Mouse (Mus musculus) monocyte, adult 59 days (primary cell): Measurements from ENCODE around the gene Usp11. TPM values are rescaled to one million over a fixed set of nuclear protein-coding genes. Genes with fewer than 3 reads are reported as not detected.

Experiments used
- total RNA-seq, 2 experiments: library from RNA; stranded (reverse); gene quantifications; one replicate each; pipeline ENCODE4 v1.2.4; 2023

Usp11 gene
- 1 to 10 TPM; 3.3 to 4.1 TPM for total RNA-seq

DNA sequence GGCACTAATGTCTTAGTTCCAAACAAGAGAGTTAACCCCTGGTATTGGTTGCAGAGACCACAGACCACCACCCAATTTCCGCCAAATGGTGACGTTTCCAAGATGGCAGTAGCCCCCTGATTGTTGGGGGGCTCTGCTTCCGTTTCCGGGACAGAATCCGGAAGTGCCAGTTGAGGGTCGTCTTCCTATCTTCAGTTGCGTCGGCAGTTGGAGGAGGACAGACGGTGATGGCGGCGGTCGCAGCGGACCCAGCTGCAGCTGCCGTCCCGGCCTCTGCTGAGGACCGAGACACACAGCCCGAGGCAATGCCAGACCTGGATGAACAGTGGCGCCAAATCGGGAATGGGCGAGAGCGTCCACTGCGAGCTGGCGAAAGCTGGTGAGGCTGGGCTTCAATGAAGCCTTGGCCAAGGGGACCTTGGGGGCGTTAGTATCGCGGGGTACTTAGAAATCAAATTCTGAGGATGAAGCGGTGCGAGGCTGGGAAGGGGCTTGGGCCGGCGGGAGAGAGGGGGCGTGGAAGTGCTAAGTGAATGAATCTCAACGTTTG lies at the start of gene Usp11:
Gene Usp11, plus strand, starts transcription at position 166 of the 550 bp plus-strand sequence.

DNA sequence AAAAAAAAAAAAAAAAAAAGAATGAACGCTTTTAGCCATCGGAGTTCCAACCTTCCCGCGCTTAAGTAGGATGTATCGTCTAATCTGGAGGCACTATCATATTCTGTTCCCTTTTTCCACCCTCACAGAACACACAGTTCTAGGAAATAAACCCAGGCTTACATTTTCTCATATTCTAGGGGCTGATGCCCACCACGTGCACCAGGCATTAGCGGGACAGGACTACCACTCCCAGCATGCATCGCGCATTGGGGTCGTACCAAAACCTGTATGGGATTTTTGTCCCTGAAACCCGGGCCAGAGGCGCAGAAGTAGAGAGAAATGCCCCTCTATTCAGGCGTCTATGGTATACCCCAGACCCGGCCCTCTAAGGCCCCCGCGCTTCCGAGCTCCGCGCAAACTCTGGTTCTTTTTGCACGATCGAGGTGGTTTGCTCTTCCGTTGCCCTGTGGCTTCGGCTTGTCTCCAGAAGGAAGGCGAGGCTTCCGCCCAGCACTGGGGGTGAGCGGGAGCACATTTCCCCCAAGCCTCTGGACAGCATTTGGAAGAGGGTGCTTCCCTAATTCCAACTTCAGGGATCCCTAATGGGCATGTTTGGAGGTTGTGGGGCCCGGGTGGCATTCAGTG lies 45.6 kb upstream of the Usp11 start, which contains the start of gene Uba1:
Gene Uba1, plus strand, starts transcription at position 301 of the 627 bp plus-strand sequence.

DNA sequence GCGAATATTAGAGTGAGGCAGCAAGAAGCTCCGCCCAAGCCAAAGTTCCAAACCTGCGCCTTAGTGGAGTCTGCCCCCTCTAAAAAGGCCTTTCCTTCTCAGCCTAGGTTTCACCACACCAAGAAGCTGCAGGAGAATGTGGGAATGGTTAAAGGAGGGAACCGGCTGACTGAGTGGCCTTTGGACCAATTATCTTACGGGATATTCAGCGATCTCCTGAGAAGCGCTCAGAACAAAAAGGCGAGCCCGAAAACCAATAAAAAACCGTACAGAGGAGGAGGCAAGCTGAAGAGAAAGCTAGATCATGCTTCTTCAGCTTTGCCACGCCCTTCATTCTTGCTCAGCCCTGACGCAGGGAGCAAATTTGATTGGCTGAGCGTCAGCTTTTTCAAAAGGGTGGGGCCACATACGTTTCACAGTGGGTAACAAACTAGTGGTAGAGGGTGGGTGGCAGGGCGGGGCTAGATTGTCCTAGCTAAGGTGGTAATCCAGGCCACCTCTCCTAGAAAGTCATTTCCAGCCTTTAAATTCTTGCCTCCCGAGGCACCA lies 16.1 kb upstream of the Usp11 start, which contains the start of gene Cdk16:
Gene Cdk16, plus strand, starts transcription at position 436 of the 549 bp plus-strand sequence.

Other genes starting within 250 kb of the Usp11 start
- gene Rgn, start 154.1 kb upstream of the Usp11 start, total RNA-seq, result not detected
- 10 to 100 TPM; 23.9 to 26.2 TPM for gene Rbm10, start 86.4 kb upstream of the Usp11 start, total RNA-seq
- 100 to 1,000 TPM; 105 to 112 TPM for gene Ndufb11, start 86.3 kb upstream of the Usp11 start, total RNA-seq
- 100 to 1,000 TPM; 166 to 202 TPM for gene Uba1, start 45.6 kb upstream of the Usp11 start, total RNA-seq
- 10 to 100 TPM; 63.7 to 69.9 TPM for gene Cdk16, start 16.0 kb upstream of the Usp11 start, total RNA-seq
- 10 to 100 TPM; 76.1 to 77.9 TPM for gene Araf, start 93.9 kb downstream of the Usp11 start, total RNA-seq
- gene Timp1, start 166.3 kb downstream of the Usp11 start, total RNA-seq, result under 1 TPM in 1 of 2 experiments, not detected in 1; 0.82 TPM
- 1 to 10 TPM; 1.8 to 2.2 TPM for gene Syn1, start 217.1 kb downstream of the Usp11 start, total RNA-seq
- 100 to 1,000 TPM; 418 to 461 TPM for gene Cfp, start 227.6 kb downstream of the Usp11 start, total RNA-seq
- gene Elk1, start 246.7 kb downstream of the Usp11 start, total RNA-seq, result 10 to 100 TPM; 15.4 to 17.0 TPM